Mouse (Mus musculus) frontal cortex, postnatal 25 days (tissue): ENCODE data around the gene Eps8l1.
"Not testable (repeated sequence)": the region's sequence is repeated elsewhere in the genome, so short reads cannot be mapped to it uniquely, and the experiment has no call there.

Experiments
- DNase-seq, 2 experiments: peaks; one replicate each; pipeline ENCODE4 v3.0.0; 2022; ENCODE audit warnings: low spot score in 2 of 2

Gene Eps8l1

GRCm38 (mm10) chr7:4508739-4509116, 48.3 kb downstream of the Eps8l1 start:
- no peak for DNase-seq

GRCm38 (mm10) chr7:4509863-4510608, 49.6 kb downstream of the Eps8l1 start:
- DNase-seq = no peak

GRCm38 (mm10) chr7:4511489-4512224, 51.2 kb downstream of the Eps8l1 start:
- DNase-seq = no peak

- no peak for DNase-seq
Measured at GRCm38 (mm10) chr7:4513236-4513635, 52.8 kb downstream of the Eps8l1 start.

- no peak for DNase-seq
Measured at GRCm38 (mm10) chr7:4513829-4514712, 53.6 kb downstream of the Eps8l1 start.

GRCm38 (mm10) chr7:4515853-4516252, 55.4 kb downstream of the Eps8l1 start:
- DNase-seq = no peak

- DNase-seq = no peak
Measured at GRCm38 (mm10) chr7:4516332-4517050, 56.0 kb downstream of the Eps8l1 start, which contains the start of gene Tnnt1. Gene Tnnt1, minus strand, starts transcription at chr7:4516382.

- no peak for DNase-seq
Measured at GRCm38 (mm10) chr7:4518487-4518886, 58.0 kb downstream of the Eps8l1 start.

GRCm38 (mm10) chr7:4521231-4522003, 60.9 kb downstream of the Eps8l1 start:
- no peak for DNase-seq

- DNase-seq = no peak
Measured at GRCm38 (mm10) chr7:4522292-4522691, 61.8 kb downstream of the Eps8l1 start.

- no peak for DNase-seq
Measured at GRCm38 (mm10) chr7:4523205-4524130, 63.0 kb downstream of the Eps8l1 start.

- not testable (repeated sequence) for DNase-seq
Measured at GRCm38 (mm10) chr7:4524212-4524922, 63.9 kb downstream of the Eps8l1 start, which contains the start of gene Tnni3. Gene Tnni3, minus strand, starts transcription at chr7:4524229.

- peak; percentile 37 to 52 for DNase-seq
Measured at GRCm38 (mm10) chr7:4526341-4527301, 66.1 kb downstream of the Eps8l1 start.

GRCm38 (mm10) chr7:4527302-4527689, 66.8 kb downstream of the Eps8l1 start:
- no peak for DNase-seq
